14 mouse cellular contexts compared by ENCODE assay signal in the genomic region with DNA sequence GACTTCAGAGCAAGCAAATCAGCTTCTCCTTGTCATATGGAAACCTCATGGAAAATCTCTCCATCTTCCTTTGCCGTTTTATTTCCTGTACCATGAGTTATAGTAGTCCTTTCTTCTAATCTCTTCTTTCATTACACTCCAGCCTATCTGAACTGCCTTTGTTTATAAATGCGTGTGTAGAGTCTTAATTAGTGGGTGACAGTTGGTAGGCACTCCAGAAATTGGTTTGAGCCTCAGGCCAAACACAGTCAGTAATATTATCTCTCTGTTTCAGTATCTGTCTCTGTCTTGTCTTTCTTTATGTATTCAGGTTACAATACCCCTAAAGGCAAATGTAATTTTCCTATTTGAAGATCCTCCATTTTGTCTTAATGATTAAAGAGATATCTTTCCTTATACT.
"Had no signal": no experiment of that assay in that cellular context is flagged by ENCODE, and none has a peak within 500 bp of the region (broad histone marks: within the 10 kb centered on the region; RNA-seq: fewer than 3 reads in every experiment).

No protein-coding gene starts in this region.

- ATAC-seq: intestine, embryonic 15.5 days; lung, postnatal 0 days had no signal

- H3K9ac ChIP-seq: intestine, embryonic 15.5 days; liver, embryonic 15.5 days had no signal

- H3K9me3 ChIP-seq: intestine, embryonic 15.5 days; limb, embryonic 10.5 days; liver, embryonic 15.5 days had no signal

- H3K36me3 ChIP-seq: intestine, embryonic 15.5 days; limb, embryonic 10.5 days; liver, embryonic 15.5 days had no signal

- H3K27me3 ChIP-seq: intestine, embryonic 15.5 days; liver, embryonic 15.5 days had no signal

- H3K4me2 ChIP-seq: intestine, embryonic 15.5 days; liver, embryonic 11.5 days; liver, embryonic 15.5 days had no signal

- H3K4me1 ChIP-seq: intestine, embryonic 15.5 days; liver, embryonic 15.5 days had no signal

- H3K27ac ChIP-seq: intestine, embryonic 15.5 days; left cerebral cortex, adult 2 months; limb, embryonic 10.5 days; liver, embryonic 15.5 days; stomach, postnatal 0 days had no signal

- DNase-seq: kidney, adult 18-20 months; kidney, postnatal 25 days; lung, adult 2 months; lung, postnatal 36 days; right cerebral cortex, adult 18-20 months; right cerebral cortex, postnatal 25 days; thymus, postnatal 4 days had no signal

- H3K4me3 ChIP-seq: intestine, embryonic 15.5 days; left cerebral cortex, adult 2 months; limb, embryonic 10.5 days; liver, embryonic 15.5 days had no signal
